Mouse (Mus musculus) embryonic fibroblast, embryonic 13.5 days (primary cell): ENCODE results near the gene Cdk1.

Source experiments
- CTCF ChIP-seq: IDR thresholded peaks from 2 replicates; pipeline ENCODE4 v1.5.1; 2011; ENCODE audit warnings: mild to moderate bottlenecking, control low read depth, low read length, moderate library complexity, borderline replicate concordance; ENCODE audit not compliant: insufficient read depth
- POLR2A ChIP-seq: IDR thresholded peaks from 2 replicates; pipeline ENCODE4 v1.6.1; 2011; ENCODE audit warnings: low read depth, mild to moderate bottlenecking, control low read depth, low read length, moderate library complexity

DNA sequence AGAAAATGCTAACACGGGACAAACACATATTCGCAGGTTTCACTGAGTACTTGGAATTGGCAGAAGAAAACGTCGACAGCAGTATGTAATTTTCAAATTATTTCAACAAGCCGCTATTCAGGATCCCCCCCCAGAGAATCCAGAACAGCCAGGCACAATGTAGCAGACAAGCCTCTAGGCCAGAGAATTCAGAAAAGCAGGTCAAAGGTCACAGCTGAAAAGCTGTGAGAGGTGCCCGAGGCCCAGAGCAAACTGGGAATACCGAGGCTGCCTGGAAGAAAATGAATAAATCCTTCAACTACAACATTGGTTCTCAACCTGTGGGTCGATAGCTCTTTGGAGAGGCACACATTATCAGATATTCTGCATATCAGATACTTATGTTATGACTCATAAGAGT lies 4.5 kb downstream of the Cdk1 start:
- TF ChIP-seq CTCF (no peak), POLR2A (no peak)
